Mouse (Mus musculus): ENCODE measurements around the gene Ptcd1.
"Not testable (repeated sequence)": the region's sequence is repeated elsewhere in the genome, so short reads cannot be mapped to it uniquely, and the experiment has no call there.

The Ptcd1 gene

DNA sequence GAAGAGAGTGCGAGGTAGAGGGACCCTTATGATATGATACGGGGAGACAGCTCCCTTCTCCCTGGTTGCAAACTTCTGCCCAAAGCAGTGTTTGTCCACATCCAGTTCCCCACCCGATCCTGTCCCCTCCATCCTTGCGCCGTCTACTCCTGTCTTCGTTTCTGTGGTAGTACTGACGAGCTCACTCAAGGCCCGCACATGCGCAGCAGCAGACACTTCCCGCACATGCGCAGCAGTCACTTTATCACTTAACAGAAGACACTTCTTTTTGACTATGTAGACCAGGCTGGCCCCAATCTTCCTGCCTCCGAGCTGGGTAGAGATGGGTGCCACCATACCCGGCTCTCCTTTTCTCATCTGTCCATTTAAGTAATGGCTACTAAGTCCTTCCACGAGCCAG is 5.5 kb downstream of the Ptcd1 start:
- DNase-seq: no peak

DNA sequence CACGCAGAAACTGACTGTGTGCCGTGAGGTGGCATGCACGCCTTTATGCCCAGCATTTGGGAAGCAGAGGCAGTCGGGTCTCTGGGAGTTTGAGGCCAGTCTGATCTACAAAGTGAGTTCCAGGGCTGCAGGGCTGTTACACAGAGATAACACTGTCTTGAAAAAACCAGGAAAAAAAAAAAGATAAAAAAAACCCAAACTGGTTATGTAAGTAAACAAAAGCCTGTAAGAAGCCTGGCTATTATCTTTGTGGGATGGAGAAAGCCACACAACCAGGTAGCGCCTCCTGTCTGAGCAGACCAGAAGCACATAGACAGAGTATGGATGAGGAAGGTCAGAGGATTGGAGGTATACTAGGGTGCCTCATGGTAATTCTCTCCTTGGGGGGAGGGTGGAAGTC is 14.2 kb downstream of the Ptcd1 start:
- DNase-seq: no peak

DNA sequence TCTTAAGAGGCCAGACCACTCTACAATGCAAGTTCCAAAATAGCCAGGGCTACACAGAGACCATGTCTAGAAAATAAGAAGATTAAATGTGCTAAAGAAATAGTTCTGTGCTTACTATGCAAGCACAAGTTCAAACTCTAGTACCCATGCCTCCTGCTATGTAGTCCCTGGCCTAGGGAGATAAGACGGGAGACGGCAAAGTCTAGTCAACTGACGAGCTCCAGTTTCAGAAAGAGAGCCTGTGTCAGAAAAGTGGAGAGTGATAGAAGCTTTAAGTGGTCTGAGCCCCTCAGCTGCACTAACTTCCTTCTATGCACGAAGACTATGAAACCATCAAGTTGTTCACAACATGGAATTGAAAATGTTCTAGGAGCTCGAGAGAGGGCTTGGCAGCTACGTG is 17.6 kb downstream of the Ptcd1 start:
- no peak for DNase-seq

DNA sequence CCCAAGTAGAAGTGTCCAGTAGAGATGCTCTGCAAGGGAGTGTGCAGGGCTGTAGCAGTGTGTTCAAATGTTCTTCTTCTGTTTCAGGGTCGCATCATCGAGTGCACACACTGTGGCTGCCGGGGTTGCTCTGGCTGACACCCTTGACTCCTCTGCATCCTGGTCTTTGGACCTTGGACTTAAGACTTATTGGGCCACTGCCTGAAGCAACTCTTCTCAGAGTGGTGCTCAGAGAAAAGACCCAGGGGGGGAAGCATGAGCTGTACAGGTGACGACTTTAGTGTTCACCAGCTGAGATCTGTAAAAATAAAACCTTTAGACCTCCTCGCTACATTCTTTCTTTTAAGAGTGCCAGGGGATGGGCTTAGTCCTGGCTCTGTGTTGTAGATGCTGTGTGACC is 19.2 kb downstream of the Ptcd1 start:
- DNase-seq: no peak

DNA sequence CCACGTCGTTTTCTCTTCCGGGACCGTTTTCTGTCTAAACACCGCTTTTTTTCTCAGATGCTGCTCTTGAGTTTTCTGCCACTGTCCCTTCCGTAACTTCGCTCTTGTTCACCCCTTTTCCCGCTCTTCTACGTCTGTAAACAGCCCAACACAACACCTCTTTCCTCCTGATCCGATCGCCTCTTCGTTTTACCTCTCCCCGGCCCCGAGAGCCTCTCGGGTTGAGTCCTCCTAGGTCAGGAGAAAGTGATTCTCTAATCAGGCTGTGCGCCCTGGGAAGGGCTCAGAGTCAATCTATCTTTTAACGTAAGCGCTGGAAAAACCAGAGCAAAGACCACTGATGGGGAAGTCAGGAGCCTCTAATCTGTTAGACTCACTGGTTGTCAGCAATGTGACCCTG is 26.3 kb downstream of the Ptcd1 start:
- peak; percentile 34 for DNase-seq

DNA sequence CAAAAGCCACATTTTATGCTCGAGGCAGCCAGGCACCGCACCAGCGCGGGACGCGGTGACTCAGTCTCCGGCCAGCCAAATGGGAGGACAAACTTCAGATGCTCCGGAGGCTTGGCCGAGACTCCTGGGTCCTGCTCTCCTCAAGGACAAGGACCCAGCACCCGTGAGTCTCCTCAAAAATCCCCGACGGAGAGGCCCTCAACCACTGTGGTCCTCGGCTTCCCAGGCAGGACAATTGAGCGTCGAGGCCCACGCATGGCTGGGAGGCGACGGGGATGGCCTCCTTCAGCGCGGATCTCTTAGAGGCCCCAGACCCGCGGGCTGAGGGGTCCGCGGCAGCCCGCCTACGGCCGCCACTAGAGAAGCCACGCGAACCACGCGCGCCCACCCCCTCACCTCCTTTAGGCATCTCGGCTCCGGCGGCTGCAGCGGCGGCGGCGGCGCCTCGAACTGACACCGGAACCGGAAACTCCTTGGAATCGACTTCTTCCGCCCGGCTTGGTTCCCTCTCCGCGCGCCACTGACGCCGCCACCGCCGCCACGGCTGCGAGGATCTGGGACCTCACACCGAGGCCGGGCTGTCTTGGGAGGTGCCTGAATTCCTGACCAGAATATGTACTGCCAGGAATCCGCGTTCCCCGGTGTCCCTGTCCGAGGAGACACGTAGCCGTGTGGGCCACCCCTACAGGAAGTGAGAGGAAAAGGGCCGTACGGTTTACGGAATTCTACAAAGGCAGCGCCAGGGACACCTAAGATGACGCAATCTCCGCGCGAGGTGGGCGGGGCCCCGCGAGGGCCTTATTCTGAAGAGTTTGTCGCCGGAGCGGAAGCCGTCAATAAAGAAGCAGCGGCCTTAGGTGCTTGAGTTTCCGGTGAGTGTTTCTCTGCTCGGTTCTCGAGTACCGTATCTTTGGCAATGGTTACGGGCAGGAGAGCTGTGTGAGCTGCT is 27.1 kb downstream of the Ptcd1 start, which contains the start of the genes Pdap1 and Bud31:
Gene Pdap1 (minus strand): TSS at position 668 of the 949 bp plus-strand sequence.
Gene Bud31 (plus strand): TSS at position 792 of the 949 bp plus-strand sequence.
- peak; percentile 94 for DNase-seq

DNA sequence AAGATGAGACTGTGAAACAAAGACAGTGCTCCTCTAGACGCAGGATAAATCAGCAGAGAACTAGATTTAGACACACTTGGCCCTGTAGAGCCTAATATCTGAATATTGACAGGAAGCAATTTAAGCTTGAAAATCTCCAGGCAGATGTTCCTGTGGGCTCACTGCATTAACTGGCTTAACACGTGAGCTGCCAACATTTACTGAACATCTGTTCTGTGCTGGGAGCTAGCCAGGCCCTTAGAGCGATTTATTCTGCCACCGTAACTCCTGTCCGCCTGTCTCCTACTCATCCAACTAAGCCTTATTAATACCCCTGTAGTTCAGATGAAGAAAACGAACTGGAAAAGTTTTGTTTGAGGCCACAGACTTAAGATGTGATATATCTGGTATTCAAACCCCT is 28.1 kb downstream of the Ptcd1 start:
- DNase-seq: peak; percentile 43

DNA sequence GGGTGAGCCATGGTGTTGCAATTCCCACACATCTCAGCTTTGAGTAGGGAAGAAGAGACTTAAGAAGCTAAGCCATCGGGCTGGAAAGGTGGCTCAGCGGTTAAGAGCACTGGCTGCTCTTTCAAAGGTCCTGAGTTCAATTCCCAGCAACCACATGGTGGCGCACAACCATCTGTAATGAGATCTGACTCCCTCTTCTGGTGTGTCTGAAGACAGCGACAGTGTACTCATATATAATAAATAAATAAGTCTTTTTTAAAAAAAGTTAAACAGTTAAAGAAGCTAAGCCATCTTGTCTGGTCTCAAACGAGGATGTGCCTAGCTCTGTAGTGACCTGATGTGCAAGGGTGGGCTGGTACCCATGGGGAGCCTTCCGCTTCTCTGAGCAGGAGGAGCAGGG is 33.6 kb downstream of the Ptcd1 start:
- not testable (repeated sequence) for DNase-seq

DNA sequence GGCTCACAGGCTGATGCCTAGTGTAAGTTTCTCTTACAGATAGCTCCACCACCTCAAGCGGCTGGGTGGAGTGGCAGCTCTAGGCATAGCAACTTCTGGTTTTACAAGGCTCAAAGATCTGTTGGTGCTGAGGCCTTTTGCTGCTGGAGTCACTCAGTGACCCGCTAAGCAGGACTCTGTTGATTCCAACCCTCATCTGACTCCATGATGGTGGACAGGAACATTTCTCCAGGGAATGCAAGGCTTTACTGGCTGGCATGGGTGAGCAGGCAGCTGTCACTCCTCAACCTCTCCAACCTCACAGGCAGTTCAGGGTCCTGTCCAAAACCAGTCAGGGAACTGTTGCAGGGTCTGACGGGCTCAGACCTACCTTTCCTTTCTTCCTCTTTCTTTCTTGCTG is 35.9 kb downstream of the Ptcd1 start:
- no peak for DNase-seq

DNA sequence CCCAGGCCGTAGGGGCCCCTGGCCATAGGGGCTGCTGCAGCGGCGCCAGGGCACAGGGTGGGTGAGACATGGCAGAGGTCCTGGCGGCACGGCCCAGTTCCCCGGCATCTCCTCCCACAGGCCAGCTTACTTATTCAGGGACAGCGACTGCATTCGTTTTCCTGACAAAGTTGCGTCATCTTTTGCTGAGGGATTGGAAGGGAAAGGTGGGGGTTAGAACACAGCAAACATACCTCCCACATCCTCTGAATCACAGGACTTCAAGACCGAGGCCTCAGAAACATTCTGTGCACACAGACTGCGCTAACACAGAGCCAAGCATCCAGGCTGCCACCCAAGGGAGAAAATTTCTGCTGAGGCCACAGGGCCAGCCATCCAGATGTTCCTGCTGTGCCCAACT is 36.7 kb downstream of the Ptcd1 start:
- no peak for DNase-seq

DNA sequence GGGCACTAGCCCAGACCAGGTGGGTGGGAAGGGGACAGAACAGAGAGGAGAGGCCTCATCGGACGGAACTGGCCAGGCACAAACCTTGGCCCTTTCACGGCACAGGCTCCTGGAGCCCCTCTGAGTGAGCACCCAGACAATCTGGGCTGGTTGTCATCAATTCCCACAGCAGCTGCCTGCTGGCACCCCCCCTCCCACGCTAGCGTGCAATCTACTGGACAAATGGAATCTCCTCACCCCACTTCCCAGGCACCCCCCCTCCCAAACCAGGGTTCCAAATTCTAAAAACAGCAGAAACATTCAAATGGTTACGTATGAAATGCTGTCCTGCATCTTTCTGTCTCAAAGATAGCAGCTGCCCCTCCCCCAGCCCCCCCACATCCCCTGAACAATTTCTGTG is 37.1 kb downstream of the Ptcd1 start:
- DNase-seq: not testable (repeated sequence)

DNA sequence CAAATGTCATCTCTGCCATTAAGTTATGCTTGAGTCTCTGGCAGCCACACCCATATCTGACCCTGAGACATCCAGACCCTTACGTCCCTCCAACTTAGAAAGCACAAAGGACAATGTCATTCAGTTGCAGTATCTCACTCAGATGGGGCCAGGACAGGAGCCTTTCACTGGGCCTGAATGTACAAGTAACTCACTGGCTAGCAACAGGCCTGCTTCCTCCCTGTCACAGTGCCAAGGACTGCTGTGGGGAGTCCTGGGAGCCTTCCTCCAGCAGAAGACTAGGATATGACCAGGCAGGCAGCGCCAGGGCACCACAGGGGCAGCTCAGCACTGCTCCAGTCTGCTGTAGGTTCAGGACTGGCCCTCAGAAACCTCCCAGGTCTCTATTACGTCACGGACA is 37.8 kb downstream of the Ptcd1 start:
- no peak for DNase-seq

DNA sequence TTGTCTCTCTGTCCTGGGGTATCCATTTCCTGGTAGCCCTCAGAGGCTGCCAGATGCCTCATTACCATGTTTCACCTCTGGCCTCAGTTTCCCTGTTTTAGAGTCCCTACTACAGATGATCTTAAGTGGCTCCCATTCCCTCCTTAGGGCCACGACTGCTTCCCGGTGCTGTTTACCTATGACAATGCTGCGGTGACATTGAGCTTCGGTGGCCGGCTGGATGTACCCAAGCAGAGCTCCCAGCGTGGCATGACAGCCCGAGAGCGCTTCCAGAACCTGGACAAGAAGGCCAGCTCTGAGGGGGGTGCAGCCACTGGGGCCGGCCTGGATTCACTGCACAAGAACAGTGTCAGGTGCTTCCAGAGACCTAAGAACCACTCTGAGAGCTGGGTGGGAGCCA is 40.3 kb downstream of the Ptcd1 start:
- DNase-seq: no peak

DNA sequence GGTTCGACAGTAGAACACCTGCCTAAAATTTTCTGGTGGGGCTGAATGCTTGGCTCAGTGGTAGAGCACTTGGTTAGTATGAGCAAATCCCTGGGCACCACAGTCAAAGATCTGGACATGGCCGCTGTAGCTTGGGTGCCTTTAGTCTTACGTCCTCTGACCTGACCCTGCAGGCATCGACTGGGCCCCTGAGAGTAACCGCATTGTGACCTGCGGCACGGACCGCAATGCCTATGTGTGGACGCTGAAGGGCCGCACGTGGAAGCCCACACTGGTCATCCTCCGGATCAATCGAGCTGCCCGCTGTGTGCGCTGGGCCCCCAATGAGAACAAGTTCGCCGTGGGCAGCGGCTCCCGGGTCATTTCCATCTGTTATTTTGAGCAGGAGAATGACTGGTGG is 43.5 kb downstream of the Ptcd1 start:
- no peak for DNase-seq

DNA sequence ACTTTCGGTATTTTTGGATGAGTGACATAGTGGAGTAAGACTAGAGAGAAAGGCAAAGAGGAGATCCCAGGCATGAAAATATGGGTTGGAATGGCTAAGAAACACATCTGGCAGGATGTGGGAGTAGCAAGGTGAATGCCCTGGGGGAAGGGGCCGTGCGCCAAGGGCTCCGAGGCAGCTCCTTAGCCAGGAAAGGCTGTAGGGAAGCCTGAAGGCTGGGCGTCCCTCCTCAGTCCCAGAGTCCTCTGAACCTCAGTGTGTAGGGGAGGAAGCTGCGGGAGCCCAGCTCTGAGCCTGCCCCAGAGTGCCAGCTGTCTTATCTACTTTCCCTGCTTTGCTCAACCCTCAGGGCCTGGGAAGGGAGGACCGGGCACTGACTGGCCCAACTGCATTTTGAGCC is 46.0 kb downstream of the Ptcd1 start:
- no peak for DNase-seq

DNA sequence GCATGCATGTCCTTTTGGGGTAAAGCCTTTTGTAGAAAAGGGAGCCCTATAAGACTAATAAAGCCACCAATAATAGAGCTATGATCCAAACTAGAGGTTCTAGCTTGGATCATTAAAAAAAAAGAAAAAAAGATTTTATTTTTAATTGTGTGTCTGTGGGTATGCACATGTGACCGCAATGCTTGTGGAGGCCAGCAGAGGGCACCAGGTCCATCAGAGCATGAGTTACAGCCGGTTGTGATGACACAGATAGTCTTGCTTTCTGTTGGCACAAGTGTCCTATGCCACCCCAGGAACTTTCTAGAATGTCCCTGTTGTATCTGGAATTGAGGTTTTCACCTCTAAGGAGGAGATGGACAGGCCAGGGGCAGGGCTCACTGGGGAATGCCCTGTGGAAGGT is 47.5 kb downstream of the Ptcd1 start:
- DNase-seq: no peak

DNA sequence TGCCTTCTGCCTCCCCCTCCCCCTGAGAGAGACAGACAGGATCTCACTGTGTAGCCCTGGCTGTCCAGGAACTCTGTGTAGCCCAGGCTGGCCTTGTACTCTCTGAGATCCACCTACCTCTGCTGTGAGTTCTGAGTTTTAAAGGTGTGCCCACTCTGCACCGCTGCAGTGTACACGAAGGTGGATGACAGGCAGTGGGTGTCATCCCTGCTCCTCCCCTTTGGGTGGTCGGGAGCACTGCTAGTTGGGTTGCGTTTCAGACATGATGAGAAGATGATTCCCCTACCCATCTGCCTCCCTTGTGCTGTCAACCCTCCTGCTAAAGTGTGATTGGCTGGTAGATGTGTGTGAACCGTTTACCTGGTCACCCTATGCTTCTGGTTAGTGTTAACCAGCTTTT is 48.4 kb downstream of the Ptcd1 start:
- DNase-seq: no peak

DNA sequence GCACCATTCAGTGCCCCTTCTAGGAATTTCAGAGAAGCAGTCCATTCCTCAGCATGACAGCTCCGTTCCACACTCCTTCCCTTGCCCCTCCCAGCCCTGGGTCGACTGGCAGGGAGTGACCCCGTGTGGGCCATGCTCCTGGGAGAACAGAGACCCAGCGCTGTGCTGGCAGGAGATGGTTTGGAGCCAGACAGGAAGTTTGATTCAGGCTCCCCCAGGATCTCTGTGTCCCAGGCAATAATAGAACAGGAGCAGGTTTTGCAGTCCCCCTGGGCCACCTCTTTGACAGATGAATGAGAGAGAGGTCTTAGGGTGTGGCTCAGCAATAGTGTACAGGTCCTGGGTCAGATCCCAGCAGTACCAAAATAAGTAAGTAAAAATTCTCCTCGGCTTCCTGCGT is 48.9 kb downstream of the Ptcd1 start:
- DNase-seq: no peak

DNA sequence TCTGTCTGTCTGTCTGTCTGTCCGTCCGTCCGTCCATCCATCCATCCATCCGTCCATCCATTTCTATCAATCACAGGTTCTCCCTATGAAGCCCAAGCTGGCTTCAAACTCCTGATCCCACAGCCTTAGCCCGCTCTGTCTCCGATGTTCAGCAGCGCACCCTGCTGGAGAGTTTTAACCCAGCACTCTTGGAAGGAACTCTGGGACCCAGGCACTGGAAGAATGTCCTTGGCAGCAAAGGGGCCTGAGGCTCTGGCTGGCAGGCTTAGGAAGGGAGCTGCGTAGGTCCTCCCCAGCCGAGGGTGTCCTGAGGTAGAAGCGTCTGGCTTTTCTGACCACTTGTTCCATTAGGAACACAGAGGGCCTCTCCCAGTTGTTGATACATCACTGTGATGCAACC is 50.0 kb downstream of the Ptcd1 start:
- no peak for DNase-seq

DNA sequence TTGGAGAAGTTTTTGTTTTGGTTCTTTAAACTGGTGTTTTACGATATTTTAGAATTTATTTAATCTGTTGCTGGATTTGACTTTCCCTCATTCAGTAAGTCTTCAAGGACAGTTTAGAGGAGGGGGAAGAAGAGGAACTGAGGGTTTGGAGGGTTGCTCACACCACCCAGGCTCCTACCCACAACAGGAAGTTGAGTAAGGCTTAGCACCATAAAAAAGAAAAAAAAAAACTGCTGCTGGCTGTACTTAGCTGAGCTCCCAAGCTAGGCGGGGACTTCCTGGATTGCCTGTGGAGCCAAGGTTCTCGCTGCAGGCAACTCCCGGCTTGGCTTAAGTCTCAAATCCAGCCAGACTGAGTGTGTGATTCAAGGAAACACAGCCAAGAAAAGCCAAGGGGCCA is 50.6 kb downstream of the Ptcd1 start:
- DNase-seq: no peak

DNA sequence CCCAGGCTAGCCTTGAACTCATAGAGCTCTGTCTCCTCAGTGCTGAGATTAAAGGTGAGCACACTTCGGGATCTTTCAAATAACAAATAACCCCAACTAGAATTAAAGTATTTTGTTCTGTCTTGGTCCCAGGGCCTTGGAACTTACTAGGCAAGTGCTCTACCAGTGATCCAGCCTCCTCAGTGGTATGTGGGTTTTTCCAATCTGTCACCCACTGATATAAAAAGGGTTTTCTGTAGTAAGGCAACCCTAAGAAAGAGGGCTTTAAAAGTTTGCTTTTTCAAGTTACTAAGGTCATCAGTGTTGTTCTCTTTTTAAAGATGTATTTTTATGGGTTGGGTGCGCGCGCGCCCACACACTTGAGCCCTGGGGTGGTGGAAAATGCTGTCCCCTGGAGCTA is 51.2 kb downstream of the Ptcd1 start:
- DNase-seq: no peak

DNA sequence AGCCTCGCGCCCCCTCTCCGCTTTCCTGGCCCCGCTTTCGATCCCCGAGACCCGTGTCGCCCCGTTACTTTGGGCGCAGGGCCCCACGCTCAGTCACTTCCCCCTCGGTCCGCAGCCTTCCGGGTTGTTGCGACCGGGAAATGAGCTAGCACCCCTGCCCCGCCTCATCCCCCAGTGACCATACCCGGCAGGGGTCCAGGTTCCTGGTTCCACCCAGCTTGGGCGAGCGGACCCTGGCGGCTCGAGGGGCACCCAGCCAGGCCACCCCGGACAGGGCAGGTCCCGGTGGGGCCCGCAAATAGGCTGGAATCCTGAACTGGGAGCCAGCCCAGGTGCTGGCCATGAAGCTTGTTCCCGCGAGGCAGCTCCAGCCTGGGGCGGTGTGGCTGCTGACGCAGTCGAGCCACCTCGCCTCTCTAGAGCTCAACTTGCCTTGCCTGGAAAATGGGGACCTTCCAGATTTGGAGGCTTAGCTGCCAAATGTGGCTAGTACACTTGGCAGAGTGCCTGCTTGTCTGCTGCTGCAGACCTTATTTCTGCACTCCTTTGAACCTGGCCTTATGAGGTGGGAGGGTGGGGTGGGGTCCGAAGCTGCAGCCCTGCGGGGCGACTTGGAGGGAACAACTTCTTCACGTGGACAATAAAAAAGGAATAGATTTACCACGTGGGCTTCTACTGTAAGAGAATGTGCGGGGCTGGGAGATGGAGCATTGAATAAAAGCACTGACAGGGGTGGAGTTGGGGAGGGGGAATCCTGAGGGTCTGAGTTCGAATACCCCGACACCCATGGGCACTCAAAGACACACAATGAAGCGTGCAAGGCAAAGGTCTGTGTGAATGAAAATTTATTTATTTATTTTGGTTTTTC is 52.1 kb downstream of the Ptcd1 start:
- no peak for DNase-seq

DNA sequence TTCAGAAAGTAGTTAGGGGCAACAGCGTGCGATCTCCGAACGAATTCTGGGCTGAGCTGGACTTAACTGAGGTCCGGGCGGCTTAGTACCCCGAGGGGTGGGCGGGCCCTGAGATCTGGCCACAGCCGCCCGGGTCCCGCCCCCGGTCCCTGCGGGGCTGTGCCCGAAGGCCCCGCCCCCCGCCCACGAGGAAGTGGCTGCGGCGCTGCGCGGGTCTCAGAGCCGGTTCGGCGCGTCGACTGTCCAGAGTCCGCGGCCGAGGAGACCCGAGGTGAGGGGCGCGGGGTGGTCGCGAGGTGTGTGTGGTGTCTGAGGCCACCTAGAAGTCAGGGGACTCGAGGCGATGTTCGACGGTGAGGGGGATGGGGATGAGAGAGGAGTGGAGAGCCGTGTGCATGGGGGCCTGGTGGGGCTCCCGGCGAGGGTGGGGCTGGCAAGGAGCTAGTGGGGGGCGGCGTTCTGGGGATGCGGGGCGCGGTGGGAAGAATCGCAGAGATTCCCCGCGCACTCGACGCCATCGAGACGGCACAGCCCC is 52.8 kb downstream of the Ptcd1 start, which contains the start of gene Arpc1b:
Gene Arpc1b (plus strand): TSS at position 145 of the 535 bp plus-strand sequence.
- DNase-seq: no peak
